Mouse (Mus musculus) lung, embryonic 14.5 days (tissue): Measurements from ENCODE around the gene Olfr1437. TPM values are rescaled to one million over a fixed set of nuclear protein-coding genes. Genes with fewer than 3 reads are reported as not detected.
A peak's percentile ranks its signal among the peaks of the same experiment; 100 is the strongest.
"Not testable (repeated sequence)": the region's sequence is repeated elsewhere in the genome, so short reads cannot be mapped to it uniquely, and the experiment has no call there.

Source experiments
- ATAC-seq: fragments of 200-750 bp; cut with Nextera tagmentation; 2 replicates; pipeline ENCODE4 v1.8.0; 2017; ENCODE audit warnings: mild to moderate bottlenecking, moderate TSS enrichment, moderate library complexity; ENCODE audit not compliant: insufficient read depth
- DNase-seq: peaks from one replicate; pipeline ENCODE4 v3.0.0-alpha.2; 2015
- H3K27ac ChIP-seq: fragments of 300-500 bp; sonication (generic); 2 replicates; pipeline ENCODE4 v1.5.1; 2014; ENCODE audit warnings: low read depth, mild to moderate bottlenecking, moderate library complexity
- H3K27me3 ChIP-seq: fragments of 300-500 bp; sonication (generic); 2 replicates; pipeline ENCODE4 v1.6.1; 2014; ENCODE audit warnings: low read length, control low read depth; ENCODE audit not compliant: insufficient read depth
- H3K36me3 ChIP-seq: fragments of 300-500 bp; sonication (generic); 2 replicates; pipeline ENCODE4 v1.6.1; 2014; ENCODE audit warnings: control low read depth; ENCODE audit not compliant: insufficient read depth
- H3K4me1 ChIP-seq: fragments of 300-500 bp; sonication (generic); 2 replicates; pipeline ENCODE4 v1.6.1; 2014; ENCODE audit warnings: antibody characterized with exemption, control low read depth; ENCODE audit not compliant: insufficient read depth
- H3K4me2 ChIP-seq: fragments of 300-500 bp; sonication (generic); 2 replicates; pipeline ENCODE4 v1.6.1; 2014; ENCODE audit warnings: mild to moderate bottlenecking
- H3K4me3 ChIP-seq: fragments of 300-500 bp; sonication (generic); 2 replicates; pipeline ENCODE4 v1.5.1; 2014; ENCODE audit warnings: low read depth, low read length
- H3K9ac ChIP-seq: fragments of 300-500 bp; sonication (generic); 2 replicates; pipeline ENCODE4 v1.6.1; 2014
- H3K9me3 ChIP-seq: fragments of 300-500 bp; sonication (generic); 2 replicates; pipeline ENCODE4 v1.6.1; 2016; ENCODE audit warnings: low read depth, low read length, control low read depth
- CTCF ChIP-seq: IDR thresholded peaks from 2 replicates; pipeline ENCODE4 v1.5.1; 2016; ENCODE audit warnings: antibody characterized with exemption, low read depth
- WGBS: fragments of 180-500 bp; shearing (Covaris S2); extraction: QIAGEN DNeasy Blood & Tissue Kit; methylation state at CpG from one replicate; pipeline ENCODE4 v1.1.7; 2014; 5-methylcytosine and 5-hydroxymethylcytosine counted together
- polyA plus RNA-seq: library from polyadenylated mRNA; unstranded; fragments of >200 nt; fragmentation: Nextera tagmentation; extraction: Ambion mirVana; gene quantifications from 2 replicates; pipeline ENCODE4 v1.2.1, GENCODE M21; 2014

Gene Olfr1437
- polyA plus RNA-seq: not detected in 2 replicates

GRCm38 (mm10) chr19:12325001-12325400, at the start of gene Olfr1437:
Olfr1437 (minus strand) TSS chr19:12325101.
- H3K27ac ChIP-seq: no peak within 1 kb of the TSS
- DNase-seq: no peak
- H3K27me3 ChIP-seq: no peaks in the 10 kb centered on the region
- H3K9ac ChIP-seq: no peak within 1 kb of the TSS
- no peaks in the 10 kb centered on the region for H3K36me3 ChIP-seq
- no peak for TF ChIP-seq CTCF
- no peaks in the 10 kb centered on the region for H3K4me1 ChIP-seq
- WGBS: 92% methylated on average over 2 of the region's 2 CpGs
- H3K4me3 ChIP-seq: no peak within 1 kb of the TSS
- ATAC-seq: no peak
- no peak within 1 kb of the TSS for H3K4me2 ChIP-seq
- H3K9me3 ChIP-seq: no peaks in the 10 kb centered on the region

- ATAC-seq: no peak
- peak; percentile 36 for DNase-seq
- no peak overlapping the region for H3K4me3 ChIP-seq
- no peaks in the 10 kb centered on the region for H3K27me3 ChIP-seq
- 43% methylated on average over 2 of the region's 2 CpGs for WGBS
- H3K36me3 ChIP-seq: no peaks in the 10 kb centered on the region
- no peak overlapping the region for H3K4me2 ChIP-seq
- H3K27ac ChIP-seq: no peak overlapping the region
- H3K9me3 ChIP-seq: no peaks in the 10 kb centered on the region
- no peak for TF ChIP-seq CTCF
- H3K4me1 ChIP-seq: no peaks in the 10 kb centered on the region
- no peak overlapping the region for H3K9ac ChIP-seq
These were observed 49.6 kb upstream of the Olfr1437 start for GRCm38 (mm10) chr19:12374465-12375025.

GRCm38 (mm10) chr19:12373004-12373403, 48.1 kb upstream of the Olfr1437 start:
- H3K27ac ChIP-seq: no peak overlapping the region
- DNase-seq (no peak), ATAC-seq (no peak)
- no peaks in the 10 kb centered on the region for H3K27me3 ChIP-seq
- no peaks in the 10 kb centered on the region for H3K4me1 ChIP-seq
- no peak overlapping the region for H3K9ac ChIP-seq
- no peaks in the 10 kb centered on the region for H3K36me3 ChIP-seq
- WGBS: 77% methylated on average over 3 of the region's 3 CpGs
- no peak overlapping the region for H3K4me2 ChIP-seq
- no peak for TF ChIP-seq CTCF
- no peak overlapping the region for H3K4me3 ChIP-seq
- H3K9me3 ChIP-seq: no peaks in the 10 kb centered on the region

DNA sequence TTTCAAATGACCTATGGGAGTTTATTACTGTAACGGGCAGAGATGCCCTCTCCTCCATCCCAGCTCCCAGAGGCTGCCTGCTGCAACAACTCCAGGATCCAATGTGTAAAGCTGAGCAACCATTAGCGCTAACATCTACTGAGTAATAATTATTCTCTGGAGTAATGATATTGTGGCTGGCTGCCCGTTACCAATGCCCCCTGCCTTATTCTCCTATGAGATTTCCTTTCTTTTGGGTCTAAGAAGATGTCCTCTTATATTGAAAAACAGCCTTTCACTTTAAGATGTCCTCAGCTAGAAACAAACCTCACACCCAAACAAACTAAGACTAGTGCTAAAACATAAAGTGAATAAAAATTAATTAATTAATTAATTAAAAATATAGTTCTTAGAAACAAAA, 10.9 kb upstream of the Olfr1437 start, which contains the start of gene Olfr1438-ps1:
Olfr1438-ps1 (minus strand) TSS at position 101 of the 400 bp plus-strand sequence.
- no peak within 1 kb of the TSS for H3K4me2 ChIP-seq
- no peak within 1 kb of the TSS for H3K9ac ChIP-seq
- WGBS: 76% methylated on average over 3 of the region's 3 CpGs
- no peak for DNase-seq
- no peaks in the 10 kb centered on the region for H3K36me3 ChIP-seq
- no peaks in the 10 kb centered on the region for H3K4me1 ChIP-seq
- H3K4me3 ChIP-seq: no peak within 1 kb of the TSS
- no peak within 1 kb of the TSS for H3K27ac ChIP-seq
- TF ChIP-seq CTCF: no peak
- ATAC-seq: no peak
- H3K27me3 ChIP-seq: no peaks in the 10 kb centered on the region
- no peaks in the 10 kb centered on the region for H3K9me3 ChIP-seq

DNA sequence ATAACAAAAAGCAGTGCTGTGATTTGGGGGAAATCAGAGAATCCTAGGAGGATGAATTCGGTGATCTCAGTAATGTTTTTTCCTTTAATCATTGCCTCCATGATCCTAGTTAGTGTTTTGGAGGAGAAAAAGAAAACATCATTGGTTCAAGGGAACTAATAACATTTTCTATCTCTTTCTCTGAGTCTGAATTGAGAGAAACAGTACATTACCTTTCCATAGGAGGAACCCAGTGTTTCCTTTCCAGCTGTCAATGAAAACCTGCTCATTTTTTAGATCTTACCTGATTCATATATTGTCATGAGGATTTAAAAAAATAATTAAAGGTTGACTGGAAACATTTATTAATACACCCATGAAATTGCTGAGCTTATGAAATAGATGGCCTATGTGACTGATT, 25.9 kb downstream of the Olfr1437 start, which contains the start of gene Olfr1436:
Olfr1436 (minus strand) TSS at position 101 of the 400 bp plus-strand sequence.
- not testable (repeated sequence) for H3K4me1 ChIP-seq, H3K27me3 ChIP-seq, H3K9ac ChIP-seq, H3K4me2 ChIP-seq, H3K9me3 ChIP-seq, DNase-seq, H3K36me3 ChIP-seq, ATAC-seq, H3K27ac ChIP-seq, H3K4me3 ChIP-seq
- 70% methylated on average over 1 of the region's 1 CpGs for WGBS

GRCm38 (mm10) chr19:12292979-12293378, 31.9 kb downstream of the Olfr1437 start:
- Histone ChIP-seq H3K36me3 (no peaks in the 10 kb centered on the region), H3K4me3 (no peak overlapping the region), H3K9me3 (no peaks in the 10 kb centered on the region), H3K4me1 (no peaks in the 10 kb centered on the region), H3K27ac (no peak overlapping the region), H3K27me3 (no peaks in the 10 kb centered on the region), H3K9ac (no peak overlapping the region), H3K4me2 (no peak overlapping the region)
- DNase-seq (no peak), ATAC-seq (no peak)
- TF ChIP-seq CTCF: no peak

DNA sequence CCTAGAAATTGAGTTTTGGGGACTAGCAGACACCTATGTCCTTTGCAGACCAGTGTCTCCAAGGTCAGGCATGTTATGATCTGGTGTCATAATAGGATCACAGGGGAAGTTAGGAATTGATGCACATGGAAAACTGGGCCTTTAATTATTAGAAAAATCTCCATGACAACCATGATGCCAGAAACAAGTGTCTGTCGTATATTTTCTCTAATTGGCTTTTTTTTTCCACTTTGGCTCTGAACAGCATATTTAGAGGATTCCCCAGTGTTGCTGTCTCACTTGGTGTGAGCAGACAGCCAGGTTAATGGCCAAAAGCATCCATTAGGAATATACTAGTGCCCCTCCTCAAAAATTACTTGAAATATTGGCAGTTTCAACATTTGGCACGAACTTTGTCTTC, 45.3 kb downstream of the Olfr1437 start, which contains the start of gene Olfr1434:
Olfr1434 (plus strand) TSS at position 301 of the 400 bp plus-strand sequence.
- Histone ChIP-seq H3K9ac (no peak within 1 kb of the TSS), H3K36me3 (no peaks in the 10 kb centered on the region), H3K27ac (no peak within 1 kb of the TSS), H3K27me3 (no peaks in the 10 kb centered on the region), H3K4me2 (no peak within 1 kb of the TSS), H3K4me1 (no peaks in the 10 kb centered on the region), H3K4me3 (no peak within 1 kb of the TSS), H3K9me3 (no peaks in the 10 kb centered on the region)
- DNase-seq (no peak), ATAC-seq (no peak)
- WGBS: 56% methylated on average over 2 of the region's 2 CpGs
- no peak for TF ChIP-seq CTCF

Other genes starting within 250 kb of the Olfr1437 start
- not detected in 2 replicates for gene Olfr1425, start 247.4 kb downstream of the Olfr1437 start, polyA plus RNA-seq
- not detected in 2 replicates for gene Olfr1426, start 233.1 kb downstream of the Olfr1437 start, polyA plus RNA-seq
- not detected in 2 replicates for gene Olfr1427, start 221.8 kb downstream of the Olfr1437 start, polyA plus RNA-seq
- gene Olfr1428, start 209.2 kb downstream of the Olfr1437 start, polyA plus RNA-seq: not detected in 2 replicates
- not detected in 2 replicates for gene Olfr76, start 201.9 kb downstream of the Olfr1437 start, polyA plus RNA-seq
- gene Olfr1555-ps1, start 155.0 kb downstream of the Olfr1437 start, polyA plus RNA-seq: not detected in 2 replicates
- not detected in 2 replicates for gene Olfr1431, start 124.5 kb downstream of the Olfr1437 start, polyA plus RNA-seq
- gene Olfr1432, start 92.5 kb downstream of the Olfr1437 start, polyA plus RNA-seq: not detected in 2 replicates
- gene Olfr262, start 83.4 kb downstream of the Olfr1437 start, polyA plus RNA-seq: not detected in 2 replicates
- gene Olfr235, start 64.1 kb downstream of the Olfr1437 start, polyA plus RNA-seq: not detected in 2 replicates
- not detected in 2 replicates for gene Olfr1434, start 45.2 kb downstream of the Olfr1437 start, polyA plus RNA-seq
- not detected in 2 replicates for gene Olfr1436, start 26.0 kb downstream of the Olfr1437 start, polyA plus RNA-seq
- gene Olfr1438-ps1, start 10.8 kb upstream of the Olfr1437 start, polyA plus RNA-seq: not detected in 2 replicates
- not detected in 2 replicates for gene Olfr1440, start 62.2 kb upstream of the Olfr1437 start, polyA plus RNA-seq
- gene Olfr1441, start 92.3 kb upstream of the Olfr1437 start, polyA plus RNA-seq: not detected in 2 replicates
- gene Pfpl, start 102.8 kb upstream of the Olfr1437 start, polyA plus RNA-seq: not detected in 2 replicates
- 0.63 and 0.76 TPM in 2 replicates for gene Mpeg1, start 135.7 kb upstream of the Olfr1437 start, polyA plus RNA-seq
- gene Dtx4, start 176.4 kb upstream of the Olfr1437 start, polyA plus RNA-seq: 17.2 and 17.7 TPM in 2 replicates
- gene Fam111a, start 220.6 kb upstream of the Olfr1437 start, polyA plus RNA-seq: 34.9 and 37.9 TPM in 2 replicates